Comparison of ENCODE assay signal across 24 mouse cellular contexts in genomic region chr11:11099011-11099410, GRCm38 (mm10). TPM values are rescaled to one million over a fixed set of nuclear protein-coding genes. Genes with fewer than 3 reads are reported as not detected.
DNase-seq lines count a peak whose midpoint lies in the region; ATAC-seq and TF ChIP-seq lines count a peak whose summit lies in the region.
"Had no signal": no experiment of that assay in that cellular context is flagged by ENCODE, and none has a peak within 500 bp of the region (broad histone marks: within the 10 kb centered on the region; RNA-seq: fewer than 3 reads in every experiment).

No protein-coding gene starts in this region.

- in situ Hi-C loops in ES-E14 (cut with MboI; ENCODE audit: low sequenced_read_pairs in 2 of 2, unreplicated experiment in 2 of 2), result no loop called here

- no peak overlapping the region for H3K4me2 ChIP-seq in forebrain, embryonic 13.5 days
- H3K4me2 ChIP-seq: embryonic facial prominence, embryonic 13.5 days; embryonic facial prominence, embryonic 15.5 days; forebrain, embryonic 12.5 days; forebrain, embryonic 15.5 days had no signal

- H3K9me3 ChIP-seq in ES-Bruce4 (replicated peaks; ENCODE audit: control insufficient read depth, insufficient read depth, low read length, poor library complexity, severe bottlenecking) (peaks cover 7% of the 10 kb centered on the region), ES-E14 (ENCODE audit: control insufficient read depth, insufficient read depth, low read depth, low read length) (no peaks in the 10 kb centered on the region)
- no peaks in the 10 kb centered on the region for H3K9me3 ChIP-seq in forebrain, embryonic 13.5 days (replicated peaks)
- H3K9me3 ChIP-seq: embryonic facial prominence, embryonic 13.5 days; embryonic facial prominence, embryonic 15.5 days; forebrain, embryonic 10.5 days; forebrain, embryonic 12.5 days; forebrain, embryonic 15.5 days had no signal

- WGBS in forebrain, embryonic 13.5 days, result 94% methylated on average over 5 of the region's 5 CpGs

- peak overlapping the region; percentile 69 for H3K27ac ChIP-seq in ES-Bruce4 (ENCODE audit: insufficient read depth, low read length)
- H3K27ac ChIP-seq in ES-E14 (ENCODE audit: insufficient read depth, low read depth, low read length, poor library complexity, severe bottlenecking), result peak overlapping the region; percentile 96
- no peak overlapping the region for H3K27ac ChIP-seq in forebrain, embryonic 13.5 days
- H3K27ac ChIP-seq: embryonic facial prominence, embryonic 13.5 days; embryonic facial prominence, embryonic 15.5 days; forebrain, embryonic 10.5 days; forebrain, embryonic 12.5 days; forebrain, embryonic 15.5 days had no signal

- H3K4me1 ChIP-seq in ES-Bruce4 (ENCODE audit: control insufficient read depth, insufficient read depth, low read length) (no peaks in the 10 kb centered on the region), ES-E14 (ENCODE audit: control insufficient read depth in 2 of 2, insufficient read depth in 2 of 2, low read length in 2 of 2, poor library complexity in 1 of 2) (peaks cover 4 to 5% of the 10 kb centered on the region in 2 experiments; a peak in 2 of 4 replicates)
- 0 out of 2 replicates have a peak, but pooled peaks cover 4% of the 10 kb centered on the region for H3K4me1 ChIP-seq in forebrain, embryonic 13.5 days
- H3K4me1 ChIP-seq: embryonic facial prominence, embryonic 15.5 days; forebrain, embryonic 12.5 days had no signal

- intact Hi-C loops in left cerebral cortex, postnatal 25 days (cut with DNase I), result no loop called here

- DNase-seq in ES-E14 (ENCODE audit: low read depth, low spot score), result no peak
- DNase-seq in ZHBTc4 (ENCODE audit: low read depth, low spot score), result peak; percentile 47
- no peak for DNase-seq in left cerebral cortex, postnatal 25 days (ENCODE audit: low spot score in 2 of 2)
- no peak for DNase-seq in adrenal gland, postnatal 14 days
- DNase-seq: adrenal gland, adult 2 months; adrenal gland, postnatal 10 days; adrenal gland, postnatal 36 days; cerebellum, adult 11 months; cerebellum, adult 18-20 months; cerebellum, adult 8-10 months; cerebellum, adult 9-11 months; cerebellum, postnatal 14 days; cerebellum, postnatal 36 days; embryo, embryonic 11 days; forebrain, postnatal 0 days had no signal

- no peak overlapping the region for H3K9ac ChIP-seq in ES-Bruce4 (ENCODE audit: low read depth, poor library complexity, severe bottlenecking)
- no peak overlapping the region for H3K9ac ChIP-seq in ES-E14 (ENCODE audit: insufficient read depth, low read depth, low read length, poor library complexity, severe bottlenecking)
- H3K9ac ChIP-seq in forebrain, embryonic 13.5 days, result no peak overlapping the region
- H3K9ac ChIP-seq: embryonic facial prominence, embryonic 13.5 days; embryonic facial prominence, embryonic 15.5 days; forebrain, embryonic 12.5 days; forebrain, embryonic 15.5 days; forebrain, postnatal 0 days had no signal

- H3K36me3 ChIP-seq in ES-Bruce4 (ENCODE audit: control insufficient read depth, insufficient read depth, low read length, poor library complexity, severe bottlenecking), result no peaks in the 10 kb centered on the region; the same call in 1 of the 2 replicates
- H3K36me3 ChIP-seq in ES-E14 (ENCODE audit: control insufficient read depth, insufficient read depth, low read length, poor library complexity, severe bottlenecking), result no peaks in the 10 kb centered on the region
- H3K36me3 ChIP-seq in forebrain, embryonic 13.5 days (ENCODE audit: poor library complexity, severe bottlenecking), result no peaks in the 10 kb centered on the region
- H3K36me3 ChIP-seq: embryonic facial prominence, embryonic 13.5 days; embryonic facial prominence, embryonic 15.5 days; forebrain, embryonic 10.5 days; forebrain, embryonic 12.5 days; forebrain, embryonic 15.5 days had no signal

- no peak for TF ChIP-seq CTCF in ES-Bruce4 (IDR thresholded peaks at IDR 0.05; ENCODE audit: low read depth, low read length)

- ATAC-seq in forebrain, embryonic 13.5 days, result no peak
- ATAC-seq: forebrain, embryonic 15.5 days; forebrain, postnatal 0 days had no signal

- no peak for TF ChIP-seq EP300 in ES-Bruce4 (IDR thresholded peaks at IDR 0.05; ENCODE audit: insufficient read depth, low read depth, low read length)

- no peak for TF ChIP-seq POLR2A in ES-Bruce4 (IDR thresholded peaks at IDR 0.05; ENCODE audit: insufficient read depth, low read length)

- H3K27me3 ChIP-seq in ES-Bruce4 (ENCODE audit: control insufficient read depth, insufficient read depth, low read length, poor library complexity, severe bottlenecking), result no peaks in the 10 kb centered on the region
- H3K27me3 ChIP-seq in forebrain, embryonic 13.5 days, result no peaks in the 10 kb centered on the region
- H3K27me3 ChIP-seq: embryonic facial prominence, embryonic 13.5 days; embryonic facial prominence, embryonic 15.5 days; forebrain, embryonic 12.5 days; forebrain, embryonic 15.5 days had no signal

- no peak overlapping the region for H3K4me3 ChIP-seq in ES-Bruce4 (ENCODE audit: low read depth, low read length)
- peak overlapping the region in 1 of 2 experiments; percentile 16; a peak in 1 of 4 replicates for H3K4me3 ChIP-seq in ES-E14 (ENCODE audit: insufficient read depth in 1 of 2, low read depth in 1 of 2, low read length in 2 of 2, poor library complexity in 1 of 2, severe bottlenecking in 1 of 2)
- no peak overlapping the region for H3K4me3 ChIP-seq in forebrain, embryonic 13.5 days
- H3K4me3 ChIP-seq: embryonic facial prominence, embryonic 13.5 days; embryonic facial prominence, embryonic 15.5 days; erythroblast, embryonic 14.5 days; forebrain, embryonic 10.5 days; forebrain, embryonic 12.5 days; forebrain, embryonic 15.5 days had no signal

TF ChIP-seq in ES-E14, 5 proteins besides CTCF, POLR2A, EP300 and RAD21:
- TF ChIP-seq HCFC1 (IDR thresholded peaks at IDR 0.05; ENCODE audit: borderline replicate concordance, insufficient read depth, low read length), result no peak
- TF ChIP-seq ZNF384 (IDR thresholded peaks at IDR 0.05; ENCODE audit: low read depth, low read length), result no peak
- no peak for TF ChIP-seq CHD2 (IDR thresholded peaks at IDR 0.05; ENCODE audit: low read depth, low read length)
- no peak for TF ChIP-seq MAFK (IDR thresholded peaks at IDR 0.05; ENCODE audit: insufficient read depth, low read depth, low read length)
- TF ChIP-seq ZC3H11A (IDR thresholded peaks at IDR 0.05; ENCODE audit: borderline replicate concordance, low read depth, low read length), result no peak

RNA-seq across cellular contexts. Expression of gene Vwc2, which starts 15.0 kb away (rescaled TPM):
- not detected in 2 replicates for polyA plus RNA-seq in ES-Bruce4 (2011; ENCODE audit: insufficient read depth, insufficient read length, low read depth, missing spikeins)
- 0.49 and 1.1 TPM in 2 replicates for total RNA-seq in ES-E14 (2012; rRNA removed)
- polyA plus RNA-seq in forebrain, embryonic 13.5 days (2015; fragmentation: Nextera tagmentation; extraction: Ambion mirVana), result 1.6 and 2.8 TPM in 2 replicates
- 10 to 100 TPM in 1 of 2 experiments, 1 to 10 TPM in 1; 9.2 to 11.5 TPM for total RNA-seq in left cerebral cortex, postnatal 25 days (2021)
- total RNA-seq in adrenal gland, postnatal 14 days (2021), result not detected in 2 replicates
- total RNA-seq: MEL had no signal
- polyA plus RNA-seq: erythroblast, embryonic 14.5 days had no signal
